Mouse (Mus musculus): ENCODE results near the gene Xab2. TPM values are rescaled to one million over a fixed set of nuclear protein-coding genes. Genes with fewer than 3 reads are reported as not detected.
A peak's percentile ranks its signal among the peaks of the same experiment; 100 is the strongest.

Gene Xab2
- polyA plus RNA-seq, 1 experiment from 2014 or later, result 56.1 TPM

GRCm38 (mm10) chr8:3625445-3625844 lies 4.3 kb upstream of the Xab2 start, which contains the start of gene Pcp2:
Pcp2 (minus strand) TSS chr8:3625545.
- no peak for ATAC-seq (ENCODE audit: low read depth)
- Histone ChIP-seq H3K9ac (ENCODE audit: low read length) (no peak within 1 kb of the TSS), H3K4me1 (replicated peaks; ENCODE audit: control insufficient read depth, insufficient read depth, low read length) (peaks cover 7% of the 10 kb centered on the region), H3K27ac (ENCODE audit: low read length) (no peak within 1 kb of the TSS), H3K4me3 (ENCODE audit: low read length) (no peak within 1 kb of the TSS), H3K9me3 (ENCODE audit: control insufficient read depth, low read length) (no peaks in the 10 kb centered on the region), H3K36me3 (ENCODE audit: control insufficient read depth, insufficient read depth, low read length) (no peaks in the 10 kb centered on the region), H3K27me3 (ENCODE audit: control insufficient read depth, insufficient read depth, low read depth, low read length) (peaks cover 2% of the 10 kb centered on the region; the same call in 1 of the 2 replicates), H3K4me2 (ENCODE audit: low read depth, low read length) (no peak within 1 kb of the TSS)
- 50% methylated on average over 1 of the region's 1 CpGs for whole genome bisulfite sequencing

- H3K9ac ChIP-seq (ENCODE audit: low read length), result peak overlapping the region; percentile 79; the same call in 1 of the 2 replicates
- ATAC-seq (ENCODE audit: low read depth), result no peak
- WGBS, result 64% methylated on average over 8 of the region's 8 CpGs
Measured at GRCm38 (mm10) chr8:3622119-3622518, 1.0 kb upstream of the Xab2 start.

GRCm38 (mm10) chr8:3609816-3610150 lies 11.3 kb downstream of the Xab2 start:
- Histone ChIP-seq H3K4me1 (replicated peaks; ENCODE audit: control insufficient read depth, insufficient read depth, low read length) (peaks cover 4% of the 10 kb centered on the region; the same call in 1 of the 2 replicates), H3K27me3 (ENCODE audit: control insufficient read depth, insufficient read depth, low read depth, low read length) (no peaks in the 10 kb centered on the region), H3K27ac (ENCODE audit: low read length) (no peak overlapping the region), H3K4me2 (ENCODE audit: low read depth, low read length) (no peak overlapping the region), H3K36me3 (ENCODE audit: control insufficient read depth, insufficient read depth, low read length) (peaks cover 38% of the 10 kb centered on the region), H3K4me3 (ENCODE audit: low read length) (no peak overlapping the region), H3K9ac (ENCODE audit: low read length) (no peak overlapping the region), H3K9me3 (ENCODE audit: control insufficient read depth, low read length) (no peaks in the 10 kb centered on the region)
- 75% methylated on average over 6 of the region's 6 CpGs for WGBS
- peak; percentile 18; the same call in 1 of the 2 replicates for ATAC-seq (ENCODE audit: low read depth)

More at GRCm38 (mm10) chr8:3622119-3622518, 1.0 kb upstream of the Xab2 start:
- Histone ChIP-seq H3K4me1 (replicated peaks; ENCODE audit: control insufficient read depth, insufficient read depth, low read length) (peaks cover 12% of the 10 kb centered on the region), H3K27ac (ENCODE audit: low read length) (no peak overlapping the region), H3K9me3 (ENCODE audit: control insufficient read depth, low read length) (no peaks in the 10 kb centered on the region), H3K4me3 (ENCODE audit: low read length) (peak overlapping the region; percentile 90), H3K36me3 (ENCODE audit: control insufficient read depth, insufficient read depth, low read length) (peaks cover 9% of the 10 kb centered on the region), H3K4me2 (ENCODE audit: low read depth, low read length) (peak overlapping the region; percentile 85), H3K27me3 (ENCODE audit: control insufficient read depth, insufficient read depth, low read depth, low read length) (no peaks in the 10 kb centered on the region)

- Histone ChIP-seq H3K9ac (ENCODE audit: low read length) (no peak overlapping the region), H3K4me3 (ENCODE audit: low read length) (no peak overlapping the region), H3K4me2 (ENCODE audit: low read depth, low read length) (no peak overlapping the region), H3K27me3 (ENCODE audit: control insufficient read depth, insufficient read depth, low read depth, low read length) (no peaks in the 10 kb centered on the region), H3K4me1 (replicated peaks; ENCODE audit: control insufficient read depth, insufficient read depth, low read length) (peaks cover 4% of the 10 kb centered on the region; the same call in 1 of the 2 replicates), H3K27ac (ENCODE audit: low read length) (no peak overlapping the region), H3K36me3 (ENCODE audit: control insufficient read depth, insufficient read depth, low read length) (peaks cover 33% of the 10 kb centered on the region), H3K9me3 (ENCODE audit: control insufficient read depth, low read length) (no peaks in the 10 kb centered on the region)
- 76% methylated on average over 12 of the region's 12 CpGs for WGBS
- no peak for ATAC-seq (ENCODE audit: low read depth)
Measured at GRCm38 (mm10) chr8:3609046-3609815, 11.9 kb downstream of the Xab2 start.

- H3K27ac ChIP-seq (ENCODE audit: low read length), result no peak overlapping the region
- H3K4me3 ChIP-seq (ENCODE audit: low read length), result no peak overlapping the region
- H3K36me3 ChIP-seq (ENCODE audit: control insufficient read depth, insufficient read depth, low read length), result peaks cover 22% of the 10 kb centered on the region
- no peaks in the 10 kb centered on the region for H3K27me3 ChIP-seq (ENCODE audit: control insufficient read depth, insufficient read depth, low read depth, low read length)
- H3K4me2 ChIP-seq (ENCODE audit: low read depth, low read length), result no peak overlapping the region
- H3K9me3 ChIP-seq (ENCODE audit: control insufficient read depth, low read length), result no peaks in the 10 kb centered on the region
- ATAC-seq (ENCODE audit: low read depth), result no peak
- 86% methylated on average over 7 of the region's 7 CpGs for WGBS
- H3K9ac ChIP-seq (ENCODE audit: low read length), result no peak overlapping the region
- peaks cover 4% of the 10 kb centered on the region; the same call in 1 of the 2 replicates for H3K4me1 ChIP-seq (replicated peaks; ENCODE audit: control insufficient read depth, insufficient read depth, low read length)
Measured at GRCm38 (mm10) chr8:3607822-3608221, 13.3 kb downstream of the Xab2 start.

- 57% methylated on average over 16 of the region's 16 CpGs for WGBS
- peak; percentile 56; the same call in 1 of the 2 replicates for ATAC-seq (ENCODE audit: low read depth)
- Histone ChIP-seq H3K4me2 (ENCODE audit: low read depth, low read length) (no peak overlapping the region), H3K4me1 (replicated peaks; ENCODE audit: control insufficient read depth, insufficient read depth, low read length) (peaks cover 4% of the 10 kb centered on the region; the same call in 1 of the 2 replicates), H3K4me3 (ENCODE audit: low read length) (no peak overlapping the region), H3K9ac (ENCODE audit: low read length) (no peak overlapping the region), H3K27me3 (ENCODE audit: control insufficient read depth, insufficient read depth, low read depth, low read length) (no peaks in the 10 kb centered on the region), H3K36me3 (ENCODE audit: control insufficient read depth, insufficient read depth, low read length) (peaks cover 19% of the 10 kb centered on the region), H3K9me3 (ENCODE audit: control insufficient read depth, low read length) (no peaks in the 10 kb centered on the region), H3K27ac (ENCODE audit: low read length) (no peak overlapping the region)
Measured at GRCm38 (mm10) chr8:3606593-3606992, 14.5 kb downstream of the Xab2 start.

GRCm38 (mm10) chr8:3603439-3603838 lies 17.7 kb downstream of the Xab2 start:
- Histone ChIP-seq H3K9ac (ENCODE audit: low read length) (no peak overlapping the region), H3K36me3 (ENCODE audit: control insufficient read depth, insufficient read depth, low read length) (peaks cover 2% of the 10 kb centered on the region; the same call in 1 of the 2 replicates), H3K27ac (ENCODE audit: low read length) (no peak overlapping the region), H3K4me2 (ENCODE audit: low read depth, low read length) (no peak overlapping the region), H3K9me3 (ENCODE audit: control insufficient read depth, low read length) (no peaks in the 10 kb centered on the region), H3K27me3 (ENCODE audit: control insufficient read depth, insufficient read depth, low read depth, low read length) (no peaks in the 10 kb centered on the region), H3K4me3 (ENCODE audit: low read length) (no peak overlapping the region), H3K4me1 (replicated peaks; ENCODE audit: control insufficient read depth, insufficient read depth, low read length) (peaks cover 4% of the 10 kb centered on the region; the same call in 1 of the 2 replicates)
- no peak for ATAC-seq (ENCODE audit: low read depth)
- WGBS, result 62% methylated on average over 13 of the region's 13 CpGs

GRCm38 (mm10) chr8:3600401-3600800 lies 20.7 kb downstream of the Xab2 start:
- Histone ChIP-seq H3K4me2 (ENCODE audit: low read depth, low read length) (no peak overlapping the region), H3K9ac (ENCODE audit: low read length) (peak overlapping the region; percentile 10; the same call in 1 of the 2 replicates), H3K27ac (ENCODE audit: low read length) (no peak overlapping the region), H3K36me3 (ENCODE audit: control insufficient read depth, insufficient read depth, low read length) (no peaks in the 10 kb centered on the region), H3K27me3 (ENCODE audit: control insufficient read depth, insufficient read depth, low read depth, low read length) (no peaks in the 10 kb centered on the region), H3K9me3 (ENCODE audit: control insufficient read depth, low read length) (no peaks in the 10 kb centered on the region), H3K4me3 (ENCODE audit: low read length) (no peak overlapping the region), H3K4me1 (replicated peaks; ENCODE audit: control insufficient read depth, insufficient read depth, low read length) (no peaks in the 10 kb centered on the region)
- peak; percentile 69 for ATAC-seq (ENCODE audit: low read depth)
- WGBS, result 73% methylated on average over 6 of the region's 6 CpGs

- no peaks in the 10 kb centered on the region for H3K36me3 ChIP-seq (ENCODE audit: control insufficient read depth, insufficient read depth, low read length)
- H3K9ac ChIP-seq (ENCODE audit: low read length), result no peak overlapping the region
- WGBS, result 93% methylated on average over 1 of the region's 1 CpGs
- no peak overlapping the region for H3K4me3 ChIP-seq (ENCODE audit: low read length)
- no peak overlapping the region for H3K27ac ChIP-seq (ENCODE audit: low read length)
- H3K4me1 ChIP-seq (replicated peaks; ENCODE audit: control insufficient read depth, insufficient read depth, low read length), result no peaks in the 10 kb centered on the region
- no peaks in the 10 kb centered on the region for H3K27me3 ChIP-seq (ENCODE audit: control insufficient read depth, insufficient read depth, low read depth, low read length)
- no peak for ATAC-seq (ENCODE audit: low read depth)
- H3K9me3 ChIP-seq (ENCODE audit: control insufficient read depth, low read length), result no peaks in the 10 kb centered on the region
- no peak overlapping the region for H3K4me2 ChIP-seq (ENCODE audit: low read depth, low read length)
Measured at GRCm38 (mm10) chr8:3599219-3599618, 21.9 kb downstream of the Xab2 start.
